Mouse (Mus musculus): Measurements from ENCODE around the gene Loxl3.

DNA sequence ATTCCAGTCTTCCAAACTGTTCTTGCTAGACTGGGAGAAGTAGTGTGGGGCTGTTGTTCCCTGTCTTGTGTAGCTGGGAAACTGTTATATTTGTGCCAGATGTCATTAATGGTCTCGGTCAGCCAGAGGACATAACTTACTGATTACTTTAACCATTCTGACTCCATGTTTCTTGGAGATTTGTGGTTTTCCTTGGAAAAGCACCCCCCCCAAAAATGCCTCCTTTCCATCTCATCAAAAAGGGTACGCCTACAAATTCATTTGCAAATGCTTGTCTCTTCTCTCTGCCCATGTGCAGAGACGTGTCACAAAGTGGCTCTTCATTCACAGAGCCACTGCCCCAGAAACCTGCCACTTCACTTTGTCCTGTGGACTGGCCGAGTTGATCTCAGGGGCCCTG, 9.6 kb upstream of the Loxl3 start:
- TF ChIP-seq POLR2A (IDR thresholded peaks at IDR 0.05; ENCODE audit: low read depth, low read length) (no peak; the same call in 1 of the 2 replicates), CTCF (IDR thresholded peaks at IDR 0.05; ENCODE audit: borderline replicate concordance, insufficient read depth, low read length) (no peak)

All from embryonic fibroblast, embryonic 13.5 days (primary cell).